Mouse (Mus musculus) heart, embryonic 13.5 days (tissue): ENCODE measurements around the gene Dmp1. TPM values are rescaled to one million over a fixed set of nuclear protein-coding genes. Genes with fewer than 3 reads are reported as not detected.

Source experiments
- ATAC-seq: fragments of 200-750 bp; cut with Nextera tagmentation; 2 replicates; pipeline ENCODE4 v1.8.0; 2017; ENCODE audit warnings: moderate TSS enrichment; ENCODE audit not compliant: insufficient number of reproducible peaks, low FRiP score, low TSS enrichment; ENCODE audit errors: extremely low read depth
- H3K27ac ChIP-seq: fragments of 300-500 bp; sonication (generic); replicated peaks from 2 replicates; pipeline ENCODE4 v1.5.1; 2015; ENCODE audit warnings: moderate library complexity, mild to moderate bottlenecking, inconsistent platforms
- H3K27me3 ChIP-seq: fragments of 300-500 bp; sonication (generic); replicated peaks from 2 replicates; pipeline ENCODE4 v1.6.1; 2015; ENCODE audit warnings: mild to moderate bottlenecking, inconsistent platforms
- H3K36me3 ChIP-seq: fragments of 300-500 bp; sonication (generic); 2 replicates; pipeline ENCODE4 v1.6.1; 2015; ENCODE audit warnings: mild to moderate bottlenecking, inconsistent platforms
- H3K4me1 ChIP-seq: fragments of 300-500 bp; sonication (generic); 2 replicates; pipeline ENCODE4 v1.6.1; 2015; ENCODE audit warnings: inconsistent platforms
- H3K4me2 ChIP-seq: fragments of 300-500 bp; sonication (generic); 2 replicates; pipeline ENCODE4 v1.6.1; 2015; ENCODE audit warnings: inconsistent platforms, mild to moderate bottlenecking, moderate library complexity
- H3K4me3 ChIP-seq: fragments of 300-500 bp; sonication (generic); 2 replicates; pipeline ENCODE4 v1.5.1; 2015; ENCODE audit warnings: moderate library complexity, mild to moderate bottlenecking, inconsistent platforms
- H3K9ac ChIP-seq: fragments of 300-500 bp; sonication (generic); 2 replicates; pipeline ENCODE4 v1.6.1; 2015; ENCODE audit warnings: inconsistent platforms, mild to moderate bottlenecking, moderate library complexity
- H3K9me3 ChIP-seq: fragments of 300-500 bp; sonication (generic); 2 replicates; pipeline ENCODE4 v1.6.1; 2016; ENCODE audit warnings: inconsistent platforms
- WGBS: fragments of 180-500 bp; shearing (Covaris S2); methylation state at CpG from one replicate; pipeline ENCODE4 v1.1.7; 2015; ENCODE audit warnings: mixed read lengths; 5-methylcytosine and 5-hydroxymethylcytosine counted together
- polyA plus RNA-seq: library from polyadenylated mRNA; unstranded; fragments of >200 nt; fragmentation: Nextera tagmentation; extraction: Ambion mirVana; gene quantifications from 2 replicates; pipeline ENCODE4 v1.2.1, GENCODE M21; 2015

Gene Dmp1
- polyA plus RNA-seq, 1 experiment from 2014 or later, result 0.05 TPM

DNA sequence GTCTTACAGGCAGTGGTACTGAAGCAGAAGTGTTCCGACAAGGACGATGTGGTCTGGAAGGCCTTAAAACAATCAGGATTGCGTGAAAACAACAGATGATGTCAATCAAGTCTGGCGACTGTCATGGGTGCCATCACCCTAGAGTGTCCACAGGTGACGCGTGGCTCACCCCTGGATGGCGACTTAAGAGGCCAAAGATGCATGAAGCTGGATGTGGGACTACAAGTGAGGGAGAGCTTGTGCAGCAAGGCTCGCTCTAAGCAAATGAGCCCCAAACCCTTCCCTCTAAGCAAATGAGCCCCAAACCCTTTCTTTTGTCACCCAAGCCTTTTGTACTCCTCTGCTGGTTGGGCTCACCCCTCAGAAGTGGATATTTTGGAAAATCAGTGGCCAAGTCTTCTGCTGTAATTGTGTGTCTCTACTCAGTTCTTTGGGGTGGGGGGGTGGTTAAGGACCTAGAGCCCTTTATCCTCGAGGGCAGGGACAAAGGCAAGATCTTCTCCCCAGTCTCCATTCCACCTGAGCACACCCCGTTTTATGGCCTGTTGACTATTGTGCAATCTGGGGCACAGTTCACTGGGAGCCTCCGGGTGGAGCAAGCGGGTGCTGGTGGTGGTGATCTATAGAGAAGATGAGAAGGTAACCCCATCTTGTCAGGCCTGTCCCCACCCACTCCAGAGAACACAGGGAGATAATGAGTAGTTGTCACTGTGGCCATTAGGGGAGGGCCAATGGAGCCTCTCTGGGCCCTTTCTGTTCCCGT lies 60.8 kb downstream of the Dmp1 start:
- Histone ChIP-seq H3K4me1 (no peaks in the 10 kb centered on the region), H3K36me3 (no peaks in the 10 kb centered on the region), H3K9me3 (no peaks in the 10 kb centered on the region), H3K27me3 (no peaks in the 10 kb centered on the region), H3K4me3 (no peak overlapping the region), H3K27ac (no peak overlapping the region), H3K9ac (no peak overlapping the region), H3K4me2 (no peak overlapping the region)
- ATAC-seq, result no peak
- 84% methylated on average over 13 of the region's 13 CpGs for WGBS

Other genes with a start within 250 kb of the Dmp1 start
- 0.18 and 0.27 TPM in 2 replicates for gene Hsd17b13, start 225.2 kb upstream of the Dmp1 start, polyA plus RNA-seq
- 2.8 and 3.3 TPM in 2 replicates for gene Hsd17b11, start 180.7 kb upstream of the Dmp1 start, polyA plus RNA-seq
- gene Nudt9, start 156.3 kb upstream of the Dmp1 start, polyA plus RNA-seq, result 53.7 and 55.6 TPM in 2 replicates
- not detected in 2 replicates for gene Gm17660, start 125.0 kb upstream of the Dmp1 start, polyA plus RNA-seq
- 45.7 and 47.3 TPM in 2 replicates for gene Sparcl1, start 88.9 kb upstream of the Dmp1 start, polyA plus RNA-seq
- gene Dspp, start 31.9 kb upstream of the Dmp1 start, polyA plus RNA-seq, result not detected in 2 replicates
- 0.06 and 0.17 TPM in 2 replicates for gene Ibsp, start 96.6 kb downstream of the Dmp1 start, polyA plus RNA-seq
- gene Mepe, start 122.7 kb downstream of the Dmp1 start, polyA plus RNA-seq, result not detected in 2 replicates
- gene Spp1, start 232.5 kb downstream of the Dmp1 start, polyA plus RNA-seq, result 6.0 and 12.9 TPM in 2 replicates